ENCODE assay signal across 15 mouse cellular contexts in genomic region chr13:108824638-108825310, GRCm38 (mm10).
DNase-seq lines count a peak whose midpoint lies in the region; ATAC-seq and TF ChIP-seq lines count a peak whose summit lies in the region.
"Had no signal": no experiment of that assay in that cellular context is flagged by ENCODE, and none has a peak within 500 bp of the region (broad histone marks: within the 10 kb centered on the region; RNA-seq: fewer than 3 reads in every experiment).

No protein-coding gene starts in this region.

- peaks cover 2% of the 10 kb centered on the region; the same call in 1 of the 2 replicates for H3K4me1 ChIP-seq in cerebellum, adult 2 months (ENCODE audit: control insufficient read depth, insufficient read depth, low read length)
- H3K4me1 ChIP-seq: embryonic facial prominence, embryonic 12.5 days; hindbrain, embryonic 12.5 days had no signal

- no peak for DNase-seq in frontal cortex, postnatal 14 days (ENCODE audit: low spot score in 2 of 2)
- peak; percentile 19 to 42 for DNase-seq in layer of hippocampus, postnatal 10 days (ENCODE audit: low spot score in 2 of 2)
- DNase-seq in layer of hippocampus, adult 2 months (ENCODE audit: low spot score in 2 of 2) = no peak
- DNase-seq in brain, adult 2 months (ENCODE audit: low read depth, low spot score) = peak; percentile 93
- DNase-seq in cerebellum, adult 2 months = peak; percentile 88 to 91
- no peak for DNase-seq in retina, embryonic 14.5 days (ENCODE audit: low spot score)
- DNase-seq: adrenal gland, postnatal 36 days; heart, adult 11 months; lung, postnatal 14 days had no signal

- no peak overlapping the region for H3K27ac ChIP-seq in layer of hippocampus, adult 2 months
- H3K27ac ChIP-seq in cerebellum, adult 2 months (ENCODE audit: insufficient read depth, low read length) = no peak overlapping the region
- H3K27ac ChIP-seq: embryonic facial prominence, embryonic 12.5 days; hindbrain, embryonic 12.5 days had no signal

- ATAC-seq in frontal cortex, adult (ENCODE audit: low TSS enrichment) = 0 out of 2 replicates have a peak, but pooled peaks have one; percentile 44
- ATAC-seq in monocyte, adult 5-6 weeks (replicated peaks; ENCODE audit: insufficient number of reproducible peaks, low FRiP score, low TSS enrichment, poor library complexity, severe bottlenecking) = no peak
- ATAC-seq: activated CD4-positive, CD25-positive, alpha-beta regulatory T cell, adult 4 months had no signal

- WGBS in cerebellum, adult 2 months = 13% methylated on average over 8 of the region's 8 CpGs

- no peak for TF ChIP-seq CTCF in layer of hippocampus, adult 2 months (conservative IDR thresholded peaks at IDR 0.05)
- TF ChIP-seq CTCF in cerebellum, adult 2 months (IDR thresholded peaks at IDR 0.05; ENCODE audit: borderline replicate concordance, insufficient read depth, low read depth, low read length) = no peak

- TF ChIP-seq POLR2A in cerebellum, adult 2 months (IDR thresholded peaks at IDR 0.05; ENCODE audit: borderline replicate concordance, insufficient read depth, low read length) = no peak

- no peak overlapping the region for H3K4me3 ChIP-seq in layer of hippocampus, adult 2 months
- H3K4me3 ChIP-seq in cerebellum, adult 2 months (replicated peaks; ENCODE audit: insufficient read depth, low read depth, low read length) = no peak overlapping the region
- H3K4me3 ChIP-seq: embryonic facial prominence, embryonic 12.5 days; hindbrain, embryonic 12.5 days; myocyte had no signal

- no peaks in the 10 kb centered on the region for H3K27me3 ChIP-seq in cerebellum, adult 2 months (ENCODE audit: control insufficient read depth, insufficient read depth, low read length)
- H3K27me3 ChIP-seq: embryonic facial prominence, embryonic 12.5 days; hindbrain, embryonic 12.5 days had no signal

Comparison
In these comparisons a context has a peak if more than half of its experiments do, and no peak if none do; other contexts are left out.
1. DNase-seq: peak in layer of hippocampus, postnatal 10 days (2 of 2), brain, adult 2 months (single experiment) and cerebellum, adult 2 months (2 of 2); none in frontal cortex, postnatal 14 days (0 of 2), layer of hippocampus, adult 2 months (0 of 2) and retina, embryonic 14.5 days (single experiment).